Mouse (Mus musculus) MEL (cell line): ENCODE results near the gene Ube2h.

ENCODE experiments used
- BHLHE40 ChIP-seq: IDR thresholded peaks from 2 replicates; pipeline ENCODE4 v1.6.1; 2012; ENCODE audit warnings: low read depth, mild to moderate bottlenecking, inconsistent platforms, low read length, improper control_type of control experiment, borderline replicate concordance
- CTCF ChIP-seq, 3 experiments: IDR thresholded peaks in 2 of 3; conservative IDR thresholded peaks in 1 of 3; 2 replicates each; pipeline ENCODE4 v1.5.1; 2011 to 2012; ENCODE audit warnings: low read length in 3 of 3, low read depth in 2 of 3, mild to moderate bottlenecking in 2 of 3, improper control_type of control experiment in 1 of 3, inconsistent platforms in 1 of 3, mixed read lengths in 1 of 3, moderate library complexity in 1 of 3; ENCODE audit not compliant: control insufficient read depth in 1 of 3, insufficient read depth in 1 of 3, poor library complexity in 1 of 3, severe bottlenecking in 1 of 3
- GATA1 ChIP-seq: IDR thresholded peaks from 2 replicates; pipeline ENCODE4 v1.6.1; 2011; ENCODE audit warnings: low read depth, low read length, improper control_type of control experiment
- KAT2A ChIP-seq: conservative IDR thresholded peaks from 2 replicates; pipeline ENCODE4 v1.6.1; 2012; ENCODE audit warnings: low read depth, low read length, improper control_type of control experiment, inconsistent platforms
- MAX ChIP-seq: IDR thresholded peaks from 2 replicates; pipeline ENCODE4 v1.6.1; 2011; ENCODE audit warnings: low read length, improper control_type of control experiment
- MAZ ChIP-seq: IDR thresholded peaks from 2 replicates; pipeline ENCODE4 v1.6.1; 2012; ENCODE audit warnings: low read depth, mild to moderate bottlenecking, inconsistent platforms, low read length, improper control_type of control experiment
- MEF2A ChIP-seq: IDR thresholded peaks from 2 replicates; pipeline ENCODE4 v1.6.1; 2014; ENCODE audit warnings: low read depth, mild to moderate bottlenecking, inconsistent platforms, low read length, improper control_type of control experiment; ENCODE audit not compliant: poor library complexity, insufficient replicate concordance, severe bottlenecking; ENCODE audit errors: extremely low read depth
- POLR2A ChIP-seq, 2 experiments: IDR thresholded peaks; 2 replicates each; pipeline ENCODE4 v1.6.1; 2011 to 2012; ENCODE audit warnings: low read length in 2 of 2, mild to moderate bottlenecking in 2 of 2, control low read depth in 1 of 2, improper control_type of control experiment in 1 of 2, low read depth in 1 of 2, moderate library complexity in 1 of 2; ENCODE audit not compliant: control insufficient read depth in 1 of 2, insufficient read depth in 1 of 2, poor library complexity in 1 of 2
- RAD21 ChIP-seq: IDR thresholded peaks from 2 replicates; pipeline ENCODE4 v1.6.1; 2011; ENCODE audit warnings: mild to moderate bottlenecking, low read depth, low read length, improper control_type of control experiment
- TAL1 ChIP-seq: IDR thresholded peaks from 2 replicates; pipeline ENCODE4 v1.6.1; 2012; ENCODE audit warnings: mild to moderate bottlenecking, inconsistent platforms, low read length, moderate library complexity, mixed read lengths
- UBTF ChIP-seq: IDR thresholded peaks from 2 replicates; pipeline ENCODE4 v1.6.1; 2012; ENCODE audit warnings: low read depth, mild to moderate bottlenecking, inconsistent platforms, low read length, improper control_type of control experiment, moderate library complexity, borderline replicate concordance; ENCODE audit not compliant: insufficient read depth

- TF ChIP-seq MAX (no peak), CTCF (IDR thresholded peaks at IDR 0.05 in 2 of 3, conservative IDR thresholded peaks at IDR 0.05 in 1 of 3; ENCODE audit: control insufficient read depth in 1 of 3, insufficient read depth in 1 of 3, low read depth in 2 of 3, low read length in 3 of 3, poor library complexity in 1 of 3, severe bottlenecking in 1 of 3) (no peak), TAL1 (no peak), MEF2A (no peak), UBTF (no peak), GATA1 (no peak), KAT2A (no peak), POLR2A (IDR thresholded peaks at IDR 0.05; ENCODE audit: control insufficient read depth in 1 of 2, insufficient read depth in 1 of 2, low read depth in 1 of 2, low read length in 2 of 2, poor library complexity in 1 of 2) (no peak), MAZ (no peak), RAD21 (no peak), BHLHE40 (no peak)
Measured at GRCm38 (mm10) chr6:30276882-30277281, 27.5 kb downstream of the Ube2h start.
